Mouse (Mus musculus): ENCODE data around the gene Camkmt. TPM values are rescaled to one million over a fixed set of nuclear protein-coding genes. Genes with fewer than 3 reads are reported as not detected.

The Camkmt gene
- polyA plus RNA-seq, 2 experiments = 0.77 to 3.0 TPM

- DNase-seq (ENCODE audit: low read depth in 3 of 3, low spot score in 3 of 3) = no peak
Measured at GRCm38 (mm10) chr17:85074083-85074482, 16.3 kb upstream of the Camkmt start.

GRCm38 (mm10) chr17:85079276-85079675, 11.1 kb upstream of the Camkmt start:
- Histone ChIP-seq H3K4me1 (replicated peaks; ENCODE audit: control insufficient read depth in 2 of 2, insufficient read depth in 2 of 2, low read length in 1 of 2) (no peaks in the 10 kb centered on the region), H3K4me2 (ENCODE audit: low read depth) (no peak overlapping the region), H3K9ac (replicated peaks) (no peak overlapping the region), H3K36me3 (replicated peaks; ENCODE audit: control insufficient read depth, insufficient read depth, low read depth) (no peaks in the 10 kb centered on the region), H3K27me3 (ENCODE audit: control insufficient read depth, insufficient read depth, low read length) (no peaks in the 10 kb centered on the region), H3K9me3 (ENCODE audit: control insufficient read depth, low read length) (no peaks in the 10 kb centered on the region), H3K27ac (no peak overlapping the region), H3K4me3 (ENCODE audit: insufficient read depth in 1 of 2, low read depth in 2 of 2, low read length in 2 of 2) (no peak overlapping the region)
- no peak for TF ChIP-seq EP300 (IDR thresholded peaks at IDR 0.05; ENCODE audit: low read depth)
- TF ChIP-seq CTCF (IDR thresholded peaks at IDR 0.05; ENCODE audit: low read depth) = no peak
- DNase-seq (ENCODE audit: low read depth in 3 of 3, low spot score in 3 of 3) (no peak), ATAC-seq (ENCODE audit: insufficient read depth) (no peak)
- WGBS (ENCODE audit: insufficient replicate concordance) = 69% methylated on average over 3 of the region's 3 CpGs

More at GRCm38 (mm10) chr17:85074083-85074482, 16.3 kb upstream of the Camkmt start:
- TF ChIP-seq EP300 (IDR thresholded peaks at IDR 0.05; ENCODE audit: low read depth) (no peak), CTCF (IDR thresholded peaks at IDR 0.05; ENCODE audit: low read depth) (no peak)
- Histone ChIP-seq H3K9me3 (ENCODE audit: control insufficient read depth, low read length) (no peaks in the 10 kb centered on the region), H3K27me3 (ENCODE audit: control insufficient read depth, insufficient read depth, low read length) (no peaks in the 10 kb centered on the region), H3K4me1 (replicated peaks; ENCODE audit: control insufficient read depth in 2 of 2, insufficient read depth in 2 of 2, low read length in 1 of 2) (no peaks in the 10 kb centered on the region), H3K9ac (replicated peaks) (no peak overlapping the region), H3K27ac (no peak overlapping the region), H3K4me2 (ENCODE audit: low read depth) (no peak overlapping the region), H3K4me3 (ENCODE audit: insufficient read depth in 1 of 2, low read depth in 2 of 2, low read length in 2 of 2) (no peak overlapping the region), H3K36me3 (replicated peaks; ENCODE audit: control insufficient read depth, insufficient read depth, low read depth) (no peaks in the 10 kb centered on the region)
- no peak for ATAC-seq (ENCODE audit: insufficient read depth)
- 78% methylated on average over 4 of the region's 4 CpGs for WGBS (ENCODE audit: insufficient replicate concordance)

- no peak for DNase-seq (ENCODE audit: low read depth in 3 of 3, low spot score in 3 of 3)
- no peak overlapping the region for H3K4me3 ChIP-seq (ENCODE audit: insufficient read depth in 1 of 2, low read depth in 2 of 2, low read length in 2 of 2)
- H3K9me3 ChIP-seq (ENCODE audit: control insufficient read depth, low read length) = no peaks in the 10 kb centered on the region
- H3K4me1 ChIP-seq (replicated peaks; ENCODE audit: control insufficient read depth in 2 of 2, insufficient read depth in 2 of 2, low read length in 1 of 2) = no peaks in the 10 kb centered on the region
- H3K27ac ChIP-seq = no peak overlapping the region
- 77% methylated on average over 11 of the region's 11 CpGs for WGBS (ENCODE audit: insufficient replicate concordance)
- TF ChIP-seq EP300 (IDR thresholded peaks at IDR 0.05; ENCODE audit: low read depth) = no peak
- TF ChIP-seq CTCF (IDR thresholded peaks at IDR 0.05; ENCODE audit: low read depth) = no peak
- no peak for ATAC-seq (ENCODE audit: insufficient read depth)
- H3K9ac ChIP-seq (replicated peaks) = no peak overlapping the region
- H3K27me3 ChIP-seq (ENCODE audit: control insufficient read depth, insufficient read depth, low read length) = no peaks in the 10 kb centered on the region
- no peaks in the 10 kb centered on the region for H3K36me3 ChIP-seq (replicated peaks; ENCODE audit: control insufficient read depth, insufficient read depth, low read depth)
- H3K4me2 ChIP-seq (ENCODE audit: low read depth) = no peak overlapping the region
Measured at GRCm38 (mm10) chr17:85080781-85081180, 9.6 kb upstream of the Camkmt start.

- 43% methylated on average over 2 of the region's 2 CpGs for WGBS (ENCODE audit: insufficient replicate concordance)
- Histone ChIP-seq H3K27me3 (ENCODE audit: control insufficient read depth, insufficient read depth, low read length) (no peaks in the 10 kb centered on the region), H3K27ac (no peak overlapping the region), H3K36me3 (replicated peaks; ENCODE audit: control insufficient read depth, insufficient read depth, low read depth) (no peaks in the 10 kb centered on the region), H3K9me3 (ENCODE audit: control insufficient read depth, low read length) (no peaks in the 10 kb centered on the region), H3K4me1 (replicated peaks; ENCODE audit: control insufficient read depth in 2 of 2, insufficient read depth in 2 of 2, low read length in 1 of 2) (peaks cover 3 to 4% of the 10 kb centered on the region in 2 experiments; a peak in 1 of 4 replicates), H3K4me2 (ENCODE audit: low read depth) (no peak overlapping the region), H3K4me3 (ENCODE audit: insufficient read depth in 1 of 2, low read depth in 2 of 2, low read length in 2 of 2) (no peak overlapping the region), H3K9ac (replicated peaks) (no peak overlapping the region)
- ATAC-seq (ENCODE audit: insufficient read depth) = no peak
- no peak for TF ChIP-seq CTCF (IDR thresholded peaks at IDR 0.05; ENCODE audit: low read depth)
- TF ChIP-seq EP300 (IDR thresholded peaks at IDR 0.05; ENCODE audit: low read depth) = no peak
- no peak for DNase-seq (ENCODE audit: low read depth in 3 of 3, low spot score in 3 of 3)
Measured at GRCm38 (mm10) chr17:85085335-85085734, 5.0 kb upstream of the Camkmt start.

GRCm38 (mm10) chr17:85086501-85086900, 3.9 kb upstream of the Camkmt start:
- no peak overlapping the region for H3K4me2 ChIP-seq (ENCODE audit: low read depth)
- H3K27ac ChIP-seq = no peak overlapping the region
- H3K9ac ChIP-seq (replicated peaks) = no peak overlapping the region
- 62% methylated on average over 1 of the region's 1 CpGs for WGBS (ENCODE audit: insufficient replicate concordance)
- ATAC-seq (ENCODE audit: insufficient read depth) = no peak
- H3K4me3 ChIP-seq (ENCODE audit: insufficient read depth in 1 of 2, low read depth in 2 of 2, low read length in 2 of 2) = no peak overlapping the region
- no peak for TF ChIP-seq EP300 (IDR thresholded peaks at IDR 0.05; ENCODE audit: low read depth)
- TF ChIP-seq CTCF (IDR thresholded peaks at IDR 0.05; ENCODE audit: low read depth) = no peak
- H3K36me3 ChIP-seq (replicated peaks; ENCODE audit: control insufficient read depth, insufficient read depth, low read depth) = no peaks in the 10 kb centered on the region
- H3K9me3 ChIP-seq (ENCODE audit: control insufficient read depth, low read length) = no peaks in the 10 kb centered on the region
- no peak for DNase-seq (ENCODE audit: low read depth in 3 of 3, low spot score in 3 of 3)
- no peaks in the 10 kb centered on the region for H3K27me3 ChIP-seq (ENCODE audit: control insufficient read depth, insufficient read depth, low read length)
- H3K4me1 ChIP-seq (replicated peaks; ENCODE audit: control insufficient read depth in 2 of 2, insufficient read depth in 2 of 2, low read length in 1 of 2) = peaks cover 4 to 6% of the 10 kb centered on the region in 2 experiments; a peak in 3 of 4 replicates
